Mouse (Mus musculus) right cerebral cortex, postnatal 14 days (tissue): ENCODE data around the gene Rnf114.

ENCODE experiments used
- DNase-seq: peaks from one replicate; pipeline ENCODE4 v3.0.0; 2022

The Rnf114 gene

DNA sequence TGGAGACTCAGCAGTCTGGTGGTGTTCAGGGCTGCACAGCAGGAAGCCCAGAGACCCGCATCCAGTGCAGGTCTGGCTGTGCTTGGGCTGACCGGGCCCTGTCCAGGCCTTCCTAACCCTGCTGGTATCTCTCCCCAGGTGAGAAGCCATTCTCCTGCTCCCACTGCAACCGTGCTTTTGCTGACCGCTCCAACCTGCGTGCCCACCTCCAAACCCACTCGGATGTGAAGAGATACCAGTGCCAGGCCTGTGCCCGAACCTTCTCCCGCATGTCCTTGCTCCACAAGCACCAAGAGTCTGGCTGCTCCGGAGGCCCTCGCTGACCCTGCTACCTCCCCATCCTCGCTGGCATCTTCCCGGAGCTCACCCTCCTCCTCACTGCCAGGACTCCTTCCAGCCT, 49.3 kb downstream of the Rnf114 start:
- DNase-seq: no peak

DNA sequence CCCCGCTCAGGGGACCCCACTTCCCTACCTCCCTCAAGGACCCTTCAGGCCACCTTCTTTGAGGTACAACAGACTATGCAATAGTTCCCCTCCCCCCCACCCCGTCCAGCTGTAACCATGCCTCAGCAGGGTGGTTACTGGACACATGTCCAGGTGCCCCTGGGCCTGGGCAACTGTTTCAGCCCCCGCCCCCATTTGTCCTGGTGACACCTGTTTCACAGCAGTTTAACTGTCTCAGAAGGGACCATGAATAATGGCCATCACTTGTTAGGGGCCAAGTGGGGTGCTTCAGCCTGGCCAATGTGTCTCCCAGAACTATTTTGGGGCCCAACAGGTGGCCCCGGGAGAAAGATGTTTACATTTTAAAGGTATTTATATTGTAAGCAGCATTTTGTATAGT, 49.9 kb downstream of the Rnf114 start:
- no peak for DNase-seq

DNA sequence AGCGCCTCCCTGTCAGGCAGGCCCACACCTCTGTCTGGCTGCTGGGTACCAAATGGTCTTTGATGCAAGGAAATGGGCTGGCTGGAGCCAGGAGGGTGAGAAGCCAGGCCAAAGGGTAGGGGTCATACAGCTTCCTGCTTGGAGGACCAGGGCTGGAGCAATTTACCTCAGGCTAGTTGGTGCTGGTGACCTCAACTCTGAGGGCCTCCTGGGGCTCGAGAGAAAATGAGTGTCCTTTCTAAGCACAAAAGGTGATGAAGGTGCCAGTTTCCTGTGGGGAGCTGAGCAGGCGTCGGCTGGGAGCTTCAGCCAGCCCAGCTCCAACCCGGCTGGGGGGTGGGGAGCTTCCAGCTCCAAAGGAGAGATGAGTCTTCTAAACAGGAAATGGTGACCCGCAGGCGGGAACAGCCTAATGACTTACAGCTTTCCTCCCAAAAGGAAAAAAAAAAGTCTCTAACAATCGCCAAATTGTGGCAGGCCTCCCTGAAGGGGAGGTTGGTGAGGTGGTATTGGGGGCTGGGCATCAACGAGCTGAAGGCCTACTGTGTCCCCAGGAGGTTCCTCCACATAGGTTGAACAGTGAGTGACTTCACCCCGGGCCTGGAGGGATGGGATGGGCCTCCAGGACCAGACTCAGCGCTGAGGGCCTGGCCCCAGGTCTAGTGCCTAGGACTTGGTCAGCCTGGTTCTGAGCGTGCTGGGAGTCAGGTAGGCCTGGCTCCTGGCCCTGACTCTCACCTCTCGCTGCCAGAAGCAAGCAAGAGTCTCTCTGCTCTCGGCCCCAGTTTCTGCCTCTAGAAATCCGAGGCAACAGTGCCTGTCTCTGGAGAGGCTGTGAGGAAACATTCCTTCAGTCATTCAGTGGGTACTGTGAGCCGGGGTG, 50.9 kb downstream of the Rnf114 start:
- DNase-seq: no peak

DNA sequence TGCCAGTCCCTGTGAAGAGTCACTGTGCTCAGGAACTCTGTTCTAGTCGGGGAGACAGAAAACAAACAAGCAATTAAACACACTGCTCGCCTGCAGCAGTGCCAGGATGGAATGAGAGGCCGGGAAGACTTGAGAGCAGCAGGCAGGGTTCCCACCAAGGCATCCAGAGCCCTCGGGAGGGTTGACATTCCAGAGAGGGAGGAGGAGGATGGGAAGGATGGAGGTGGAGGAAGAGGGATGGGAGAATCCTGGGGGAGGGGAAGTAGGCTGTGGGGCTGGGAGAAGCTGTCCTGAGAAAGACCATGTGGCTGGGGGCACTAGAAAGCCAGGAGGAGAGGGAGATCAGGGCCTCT, 51.5 kb downstream of the Rnf114 start:
- DNase-seq: no peak

DNA sequence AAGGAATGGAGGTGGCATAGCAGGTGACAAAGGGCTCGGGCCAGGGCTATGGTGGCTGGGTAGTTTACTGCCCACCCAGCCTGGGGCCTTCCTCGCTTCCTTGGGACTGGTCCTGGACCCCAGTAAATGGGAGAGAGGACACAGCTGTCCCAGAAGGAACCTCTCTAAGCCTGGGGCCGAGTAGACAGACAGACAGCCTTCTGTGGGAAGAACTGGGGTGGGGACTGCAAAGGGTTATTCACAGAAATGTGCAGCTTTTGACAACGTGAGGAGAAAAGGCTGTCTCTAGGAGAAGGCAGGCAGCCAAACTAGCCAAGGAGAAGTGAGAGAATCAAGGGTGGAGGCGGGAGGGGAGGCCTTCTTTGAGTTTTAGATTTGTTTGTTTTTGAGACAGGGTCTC, 52.0 kb downstream of the Rnf114 start:
- no peak for DNase-seq

DNA sequence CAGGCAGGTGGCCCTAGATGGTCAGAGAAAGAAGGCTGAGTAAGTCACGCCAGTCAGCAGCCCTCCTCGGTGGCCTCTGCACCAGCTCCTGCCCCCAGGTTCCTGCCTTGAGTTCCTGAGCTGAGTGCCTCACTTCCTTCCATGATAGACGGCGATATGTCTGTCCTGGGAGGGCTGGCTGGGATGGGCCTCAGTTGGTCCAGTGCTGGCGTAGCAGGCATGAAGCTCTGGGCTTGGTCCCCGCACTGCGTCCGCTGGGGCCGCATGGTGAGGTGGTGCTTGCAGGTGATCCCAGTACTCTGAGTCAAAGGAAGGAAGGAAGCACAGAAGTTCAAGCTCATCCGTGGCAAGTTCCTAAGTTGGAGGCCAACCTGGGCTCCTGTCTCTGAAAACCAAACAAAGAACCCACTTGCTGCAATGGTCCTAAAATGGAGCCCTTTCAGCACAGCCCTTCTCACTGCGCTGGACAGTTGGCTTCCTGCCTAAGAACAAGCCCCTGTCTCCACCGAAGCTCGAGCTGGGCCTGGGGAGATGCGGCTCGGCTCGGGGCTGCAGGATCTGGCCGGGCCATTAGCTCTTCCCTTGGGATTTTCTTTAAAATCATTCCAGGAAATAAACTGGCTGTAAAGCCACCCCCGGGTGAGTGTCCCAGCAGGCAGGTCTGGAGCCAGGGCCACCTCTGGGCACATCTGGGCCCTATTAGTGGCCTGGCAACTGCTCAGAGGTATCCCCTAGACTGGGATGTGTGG, 54.2 kb downstream of the Rnf114 start:
- DNase-seq: no peak

DNA sequence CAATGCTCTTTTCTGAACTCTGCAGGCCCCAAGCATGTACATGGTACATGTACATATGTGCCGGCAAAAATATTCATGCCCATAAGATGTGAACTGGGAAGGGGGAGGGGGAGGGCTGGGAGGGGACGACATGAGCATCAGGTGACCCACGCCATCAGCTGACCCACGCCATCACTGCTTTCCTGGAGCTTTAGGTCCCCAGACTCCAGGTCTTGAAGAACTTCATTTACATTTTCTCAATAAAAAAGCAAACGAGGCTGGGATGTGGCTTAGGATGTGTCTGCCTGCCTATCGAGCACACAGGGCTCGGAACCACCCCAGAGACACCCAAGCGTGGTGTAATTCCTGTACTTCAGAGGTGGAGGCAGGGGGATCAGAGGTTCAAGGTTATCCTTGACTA, 55.0 kb downstream of the Rnf114 start:
- DNase-seq: no peak

DNA sequence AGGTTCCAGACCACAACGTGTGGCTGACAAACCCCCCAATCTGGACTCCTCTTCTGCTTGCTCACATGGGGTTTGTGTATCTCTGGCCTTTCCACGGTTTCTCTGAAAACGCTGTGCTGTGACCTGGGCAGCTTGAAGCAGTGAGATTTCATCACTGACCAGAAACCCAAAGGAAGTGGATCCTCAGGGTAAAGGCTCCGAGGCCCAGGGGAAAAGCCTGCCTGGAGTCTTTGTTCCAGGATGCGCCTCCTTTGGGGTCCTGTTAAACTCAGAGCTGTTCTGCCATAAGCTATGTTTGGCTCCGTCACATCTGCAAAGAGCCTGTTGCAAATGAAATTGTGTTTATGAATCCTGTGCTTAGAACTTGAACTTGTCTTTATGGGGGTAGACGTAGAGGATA, 56.5 kb downstream of the Rnf114 start:
- DNase-seq: no peak

DNA sequence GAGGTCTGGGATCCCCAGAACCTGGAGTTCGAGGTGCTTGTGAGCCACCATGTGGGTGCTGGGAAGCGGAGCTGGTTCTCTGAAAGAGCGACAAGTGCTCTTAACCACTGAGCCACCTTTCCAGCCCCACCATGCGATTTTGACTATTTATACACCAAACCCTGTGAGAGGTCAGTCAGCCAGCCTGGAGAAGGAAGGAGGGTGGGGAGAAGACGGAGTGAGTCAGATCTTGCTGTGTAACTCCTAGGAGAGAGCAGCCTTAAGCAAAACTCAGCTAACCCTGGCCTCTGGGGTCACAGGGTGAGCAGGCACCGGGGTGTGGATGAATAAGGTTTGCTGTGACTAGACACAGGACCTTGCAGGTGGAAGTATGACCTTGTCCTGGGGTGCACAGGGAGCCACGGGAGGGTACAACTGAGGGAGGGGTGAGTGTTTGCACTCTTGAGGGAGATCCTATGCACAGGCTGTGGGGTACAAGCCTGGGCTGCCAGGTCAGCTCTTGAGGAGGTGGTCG, 58.0 kb downstream of the Rnf114 start:
- DNase-seq: no peak

DNA sequence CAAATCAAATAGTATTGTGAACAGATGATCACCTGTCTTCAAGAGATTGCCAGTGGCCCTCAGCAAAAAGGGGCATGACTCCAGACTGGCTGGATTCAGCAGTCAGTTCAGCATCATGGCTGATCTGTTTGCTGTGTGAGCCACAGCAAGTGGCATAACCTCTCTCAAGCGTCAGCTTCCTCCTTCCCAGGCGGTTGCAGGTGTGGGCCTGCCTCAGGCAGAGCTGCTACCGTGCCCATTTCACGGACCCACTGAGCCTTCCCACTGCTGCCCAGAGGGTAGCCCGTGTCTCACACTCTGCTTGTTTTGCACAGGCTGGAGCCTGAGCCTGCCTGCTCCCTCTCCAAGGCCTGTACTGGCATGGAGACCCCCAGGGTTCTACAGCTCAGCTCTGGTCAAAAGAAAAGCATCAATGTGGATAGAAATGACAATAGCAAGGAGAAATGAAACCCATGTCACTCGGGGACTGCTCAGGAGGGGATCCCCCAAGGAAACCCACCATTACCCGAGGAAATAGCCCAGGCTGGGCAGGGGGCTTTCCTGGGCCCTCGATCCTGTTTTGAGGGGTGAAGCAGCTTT, 59.0 kb downstream of the Rnf114 start:
- no peak for DNase-seq

DNA sequence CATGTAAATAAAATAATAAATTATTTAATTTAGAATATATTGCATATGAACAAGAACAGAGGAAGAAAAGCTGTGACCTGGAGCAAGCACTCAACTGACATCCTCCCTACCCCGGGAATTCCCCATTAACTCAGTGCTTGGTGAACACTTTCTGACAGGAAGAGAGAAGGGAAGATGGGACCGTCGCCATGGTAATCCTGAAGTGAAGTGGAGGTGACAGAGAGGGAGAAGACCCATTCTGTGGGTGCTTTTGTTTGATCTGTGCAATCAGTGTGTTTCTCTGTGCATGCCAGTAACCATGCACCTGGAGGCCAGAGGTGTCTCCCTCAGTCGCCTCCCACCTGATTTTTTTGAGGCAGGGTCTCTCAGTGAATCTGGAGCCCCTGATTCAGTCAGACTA, 59.8 kb downstream of the Rnf114 start:
- DNase-seq: no peak

DNA sequence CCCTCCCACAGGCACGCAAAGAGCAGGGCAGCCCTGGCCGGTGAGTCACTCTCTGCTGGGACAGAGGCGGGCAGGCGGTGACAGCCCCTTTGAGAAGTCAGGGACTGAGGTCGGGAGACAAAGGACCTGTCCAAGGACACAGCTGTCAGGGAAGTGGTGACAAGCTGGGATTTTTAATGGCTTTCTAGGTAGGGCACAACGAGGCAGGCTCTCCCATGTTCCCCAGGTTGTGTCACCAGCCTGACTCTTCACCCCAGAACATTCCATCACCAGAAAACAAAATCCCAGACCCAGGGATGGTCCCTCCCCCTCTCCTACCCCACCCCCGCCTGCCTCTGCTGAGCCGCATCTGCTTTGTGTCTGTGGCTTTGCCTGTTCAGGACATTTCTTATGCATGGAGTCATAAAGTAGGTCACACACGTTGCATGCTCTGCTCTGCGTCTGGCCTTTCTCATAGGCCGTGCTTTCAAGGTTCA, 60.5 kb downstream of the Rnf114 start:
- no peak for DNase-seq

DNA sequence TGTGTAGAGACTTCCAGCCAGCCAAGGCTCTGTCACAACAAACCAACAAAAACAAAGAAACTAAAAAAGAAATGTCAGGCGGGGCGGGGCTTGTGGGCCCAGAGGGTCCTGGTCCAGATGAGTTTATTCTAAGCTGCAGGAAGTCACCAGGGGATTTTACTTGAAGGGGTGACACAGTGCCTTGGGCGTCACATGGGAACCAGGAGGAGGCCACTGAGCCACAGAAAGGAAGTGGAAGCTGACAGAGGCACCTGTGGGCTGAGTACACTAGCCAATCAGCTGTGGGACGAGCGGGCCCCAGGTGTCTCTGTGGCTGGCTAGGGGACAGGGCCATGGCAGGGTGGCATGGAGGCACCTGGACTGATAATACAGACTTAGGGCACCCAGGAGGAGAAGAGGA, 63.3 kb downstream of the Rnf114 start:
- DNase-seq: no peak

DNA sequence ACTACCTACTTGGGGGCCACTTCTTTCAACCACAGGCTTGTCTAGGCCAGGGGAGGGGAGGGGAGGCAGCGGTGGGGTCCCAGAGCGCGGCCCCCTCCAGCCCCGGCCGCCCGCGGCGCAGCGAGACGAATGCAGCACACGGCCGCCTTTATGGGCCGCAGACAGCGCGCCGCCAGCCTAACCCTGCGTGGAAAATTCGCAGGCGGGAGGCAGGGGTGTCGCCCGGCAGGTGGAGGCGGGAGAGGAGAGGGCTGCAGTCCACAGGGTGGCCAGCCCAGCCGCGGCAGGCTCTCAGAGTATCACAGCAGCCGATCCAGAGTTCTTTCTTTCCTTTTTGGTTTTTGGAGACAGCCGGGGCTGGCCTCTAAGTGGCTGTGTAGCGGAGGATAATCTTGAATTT, 67.0 kb downstream of the Rnf114 start:
- DNase-seq: no peak

DNA sequence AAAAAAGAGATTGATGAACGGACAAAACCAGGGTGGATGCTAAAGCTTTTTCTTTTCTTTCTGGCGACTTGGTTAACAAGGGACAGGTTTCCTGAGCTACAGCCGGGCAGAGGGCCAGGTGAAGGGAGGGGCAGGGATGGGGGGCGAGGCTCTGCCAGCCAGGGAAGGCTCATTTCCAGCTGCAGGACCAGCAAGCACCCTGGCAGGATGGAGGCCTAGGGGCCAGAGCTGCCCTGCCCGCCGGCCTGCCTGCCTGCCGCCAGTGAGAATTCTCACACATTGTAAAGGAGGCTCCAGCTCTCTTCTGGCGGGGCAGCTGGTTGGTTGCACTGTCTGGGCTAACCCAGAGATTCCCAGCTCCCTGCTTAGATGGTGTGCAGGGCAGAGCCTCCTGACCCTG, 69.7 kb downstream of the Rnf114 start:
- no peak for DNase-seq

DNA sequence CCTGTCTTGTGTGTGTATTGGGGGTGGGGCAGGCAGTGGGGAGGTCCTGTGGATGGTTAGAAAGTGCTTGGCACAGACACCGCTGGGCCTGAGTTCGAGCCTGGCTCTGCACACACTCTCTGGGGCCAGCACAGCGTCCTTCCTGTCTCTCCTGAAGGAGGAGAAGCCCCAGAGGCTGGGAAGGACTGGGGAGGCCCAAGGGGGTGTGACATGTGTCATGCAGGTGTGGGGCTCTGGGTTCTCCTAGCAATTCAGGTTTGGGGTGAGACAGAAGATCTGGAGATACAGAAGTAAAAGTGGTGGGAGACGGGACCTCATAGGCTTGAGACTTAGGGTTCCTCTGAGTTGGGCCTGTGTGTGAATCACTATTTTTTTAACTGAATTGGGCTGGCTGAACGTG, 70.6 kb downstream of the Rnf114 start:
- no peak for DNase-seq

DNA sequence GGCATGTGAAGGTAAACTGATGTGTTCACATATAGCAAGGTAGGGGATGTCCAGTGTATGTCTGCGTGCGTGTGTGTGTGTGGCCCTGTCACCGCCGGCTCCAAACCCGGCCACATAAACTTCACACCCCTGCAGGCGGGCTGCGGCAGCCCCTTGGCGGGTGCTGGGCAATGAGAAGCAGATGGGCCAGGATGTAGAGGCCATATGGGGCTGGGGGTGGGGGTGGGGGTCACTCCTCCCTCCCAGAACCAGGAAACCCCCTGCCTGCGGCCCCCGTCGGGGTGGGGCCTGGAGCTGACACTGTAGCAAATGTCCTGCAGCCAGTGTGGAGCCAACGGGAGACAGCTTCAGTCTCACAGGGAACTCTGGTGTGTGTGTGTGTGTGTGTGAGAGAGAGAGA, 71.3 kb downstream of the Rnf114 start:
- no peak for DNase-seq

DNA sequence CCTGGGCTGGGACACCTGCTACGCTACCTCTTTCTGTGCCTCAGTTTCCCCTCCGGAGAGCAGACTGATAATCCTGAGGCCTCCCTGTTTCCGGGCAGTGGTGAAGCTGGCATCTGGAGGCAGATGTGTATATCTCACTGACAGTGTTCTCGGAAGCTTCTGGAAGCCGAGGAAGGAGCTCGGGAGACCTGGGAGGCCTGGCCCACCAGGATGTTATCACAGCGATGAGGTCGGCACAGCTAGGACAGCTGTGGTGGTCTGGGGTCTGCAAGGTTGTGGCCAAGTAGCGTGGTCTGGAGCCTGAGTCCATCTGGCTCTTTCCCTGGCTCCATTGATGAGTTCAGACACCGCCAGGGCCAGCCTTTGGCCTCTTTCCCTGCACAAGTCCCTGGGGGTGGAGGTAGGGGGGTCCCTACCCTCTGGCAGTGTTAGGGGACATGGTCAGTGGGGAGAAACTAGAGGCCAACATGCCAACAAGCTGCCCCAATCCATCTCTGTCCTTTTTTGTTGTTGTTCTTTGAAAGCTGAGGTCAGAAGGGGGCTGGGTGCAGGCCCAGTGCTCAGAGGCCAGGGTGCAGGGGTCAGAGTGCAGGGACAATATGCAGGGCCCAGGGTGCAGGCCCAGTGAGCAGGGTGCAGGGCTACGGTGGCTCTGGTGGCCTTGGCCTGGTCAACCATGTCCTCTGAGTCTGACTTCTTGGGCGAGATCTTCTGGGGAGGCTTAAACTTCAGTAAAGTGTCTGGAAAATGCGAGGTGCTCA, 72.3 kb downstream of the Rnf114 start:
- DNase-seq: no peak

DNA sequence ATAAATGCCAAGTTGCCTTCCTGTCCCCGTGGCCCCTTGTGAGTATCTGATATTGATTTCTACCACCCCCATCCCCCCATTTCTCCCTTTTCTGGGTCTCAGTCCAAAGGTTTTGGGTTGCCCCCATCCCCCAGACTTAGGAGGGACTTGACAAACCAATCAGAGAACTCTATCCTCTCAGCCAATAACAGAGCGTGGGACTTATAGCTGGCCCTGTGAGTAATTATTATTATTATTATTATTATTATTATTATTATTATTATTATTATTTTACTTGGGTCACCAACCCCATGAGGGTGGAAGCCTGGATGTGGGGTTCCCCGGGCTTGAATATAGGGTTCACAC, 72.8 kb downstream of the Rnf114 start:
- no peak for DNase-seq

DNA sequence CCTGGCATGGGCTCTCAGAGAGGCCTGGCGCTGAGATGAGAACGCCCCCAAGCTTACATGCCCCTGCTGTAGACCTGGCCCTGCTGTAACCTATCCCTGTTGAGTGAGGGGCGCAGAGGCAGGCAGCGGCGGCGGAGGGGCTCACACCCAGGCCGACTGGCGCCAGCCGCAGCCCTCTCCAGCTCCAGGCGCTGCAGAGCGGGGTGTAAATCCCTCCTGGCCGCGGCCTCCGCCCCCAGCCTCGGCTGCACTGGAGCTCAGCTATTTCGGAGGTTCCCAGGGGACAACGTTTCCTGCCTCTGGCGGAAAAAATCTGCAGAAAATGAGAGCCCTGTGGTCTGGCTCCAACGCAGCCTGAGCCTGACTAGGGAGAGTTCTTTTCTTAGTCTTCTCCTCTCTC, 73.2 kb downstream of the Rnf114 start:
- DNase-seq: no peak
